Mouse (Mus musculus): Measurements from ENCODE around the gene Cel.

DNA sequence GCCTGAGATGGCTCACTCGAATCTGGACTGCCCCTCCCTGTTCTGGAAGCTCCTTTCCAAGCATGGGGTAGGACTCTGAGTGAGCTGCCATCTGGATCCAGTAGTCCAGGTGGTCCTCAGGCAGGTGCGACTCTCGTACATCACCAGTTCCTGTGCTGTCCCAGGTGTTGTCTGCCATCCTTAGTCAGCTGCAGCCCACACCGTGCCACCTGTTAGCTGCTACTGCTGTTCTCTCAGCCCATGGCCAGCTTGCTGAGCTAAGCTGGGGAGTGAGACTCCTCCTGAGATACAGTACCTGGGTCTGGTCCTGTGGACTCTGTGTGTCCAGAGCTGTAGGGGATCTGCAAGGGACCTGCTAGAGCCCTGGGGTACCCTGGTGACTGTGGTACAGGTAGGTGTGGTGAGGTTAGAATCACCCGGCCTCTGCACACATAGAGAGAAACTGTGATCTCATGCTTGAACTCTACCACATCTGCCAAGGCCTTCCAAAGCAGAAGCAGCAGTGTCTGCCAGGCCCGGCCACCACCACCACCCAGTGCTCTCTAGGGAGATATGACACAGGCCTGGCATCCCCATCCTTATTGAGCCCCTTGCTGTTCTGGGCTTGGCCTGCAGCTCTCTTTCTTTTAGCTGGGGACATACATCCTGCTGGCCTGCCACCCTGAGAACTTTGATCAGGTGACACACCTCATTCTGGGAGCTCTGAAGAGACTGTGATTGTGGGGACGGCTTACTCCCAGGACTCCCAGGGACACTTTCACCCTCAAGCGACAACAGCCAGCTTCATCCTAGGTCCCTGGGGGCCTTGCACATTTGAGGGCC, 25.0 kb downstream of the Cel start:
- no peak for TF ChIP-seq POLR2A (IDR thresholded peaks at IDR 0.05; ENCODE audit: low read depth, low read length)
- no peak for TF ChIP-seq CTCF (IDR thresholded peaks at IDR 0.05; ENCODE audit: borderline replicate concordance, insufficient read depth, low read length)

Measured in embryonic fibroblast, embryonic 13.5 days (primary cell).